Mouse (Mus musculus) adipocyte (in vitro differentiated cells): ENCODE data around the gene Ncapd2.

Experiments used
- DNase-seq: peaks from one replicate; pipeline ENCODE4 v3.0.0-alpha.2; 2016; ENCODE audit warnings: low spot score

Gene Ncapd2

DNA sequence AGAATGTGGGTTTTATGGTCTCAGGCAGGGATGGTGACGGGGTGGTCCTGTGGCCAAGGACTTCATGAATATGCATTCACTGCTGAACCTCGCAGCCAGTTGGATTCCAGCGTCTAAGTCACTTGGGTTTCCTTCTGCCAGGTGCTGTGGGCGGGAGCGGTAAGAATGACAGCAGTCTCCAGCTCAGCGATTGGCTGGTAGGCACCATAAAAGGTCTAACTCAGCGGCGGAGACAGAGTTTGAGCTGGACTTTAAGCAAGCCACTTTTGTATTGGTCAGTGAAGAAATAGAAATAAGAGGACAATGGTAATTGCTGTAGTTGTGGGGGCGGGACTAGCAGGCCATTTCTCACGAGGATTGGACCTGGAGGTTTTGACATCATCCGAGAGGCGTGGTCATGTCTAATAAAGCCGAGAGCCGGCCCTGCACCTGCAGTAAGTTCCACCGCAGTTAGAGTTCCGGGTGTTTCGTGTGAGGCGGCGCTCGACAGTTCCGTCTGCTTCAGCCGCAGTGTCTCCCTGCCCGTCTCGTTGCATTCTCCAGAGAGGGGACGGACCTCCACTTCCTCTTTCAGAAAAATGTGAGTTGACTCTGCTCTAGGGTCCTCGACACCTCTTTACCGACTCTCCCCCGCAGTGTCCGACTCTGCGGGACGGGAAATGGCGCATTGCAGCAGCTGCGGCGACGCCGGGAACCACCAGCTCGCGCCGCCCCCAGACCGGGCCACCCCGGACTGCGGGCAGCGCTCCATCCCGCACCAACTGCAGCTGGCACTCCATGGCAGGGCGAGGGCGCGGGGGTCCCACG is 23.9 kb upstream of the Ncapd2 start, which contains the start of gene Vamp1:
TSS of gene Vamp1 (plus strand) at position 404 of the 807 bp plus-strand sequence.
- peak; percentile 97 for DNase-seq

DNA sequence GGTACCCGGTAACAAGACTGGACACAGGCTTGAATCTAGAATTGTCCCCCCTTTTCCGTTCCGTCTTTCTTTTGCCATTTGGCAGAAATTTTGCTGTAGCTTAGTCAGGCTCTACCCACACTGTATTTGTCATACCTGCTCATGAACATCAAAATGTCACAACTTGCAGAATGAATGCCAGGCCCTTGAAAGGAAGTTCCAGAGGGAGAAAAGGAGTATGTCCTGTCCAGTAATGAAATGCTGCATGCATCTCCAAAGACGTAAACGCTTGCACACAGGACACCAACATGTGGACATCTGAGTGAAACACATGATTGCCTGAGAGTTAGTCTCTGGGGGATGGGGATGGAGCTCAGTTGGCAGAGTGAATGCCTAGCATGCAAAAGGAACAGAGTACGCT is 22.2 kb upstream of the Ncapd2 start:
- no peak for DNase-seq

DNA sequence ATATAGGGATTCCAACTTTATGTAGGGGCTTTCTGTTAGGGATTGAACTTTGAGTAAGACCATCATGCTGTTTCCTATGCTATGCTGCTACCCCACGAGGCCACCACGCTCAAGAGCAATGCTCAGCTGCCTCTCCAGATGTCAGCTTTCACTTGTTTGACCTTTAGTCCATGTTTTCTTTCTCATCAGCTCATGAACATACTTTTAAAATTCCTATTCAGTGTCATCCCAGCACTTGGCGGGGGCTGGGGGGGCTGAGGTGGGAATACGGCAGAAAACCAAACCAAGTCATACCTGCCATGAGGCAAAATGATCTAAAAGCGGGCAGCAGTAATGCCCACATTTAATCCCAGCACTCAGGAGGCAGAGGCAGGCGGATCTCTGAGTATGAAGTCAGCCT is 21.6 kb upstream of the Ncapd2 start:
- DNase-seq, result no peak

DNA sequence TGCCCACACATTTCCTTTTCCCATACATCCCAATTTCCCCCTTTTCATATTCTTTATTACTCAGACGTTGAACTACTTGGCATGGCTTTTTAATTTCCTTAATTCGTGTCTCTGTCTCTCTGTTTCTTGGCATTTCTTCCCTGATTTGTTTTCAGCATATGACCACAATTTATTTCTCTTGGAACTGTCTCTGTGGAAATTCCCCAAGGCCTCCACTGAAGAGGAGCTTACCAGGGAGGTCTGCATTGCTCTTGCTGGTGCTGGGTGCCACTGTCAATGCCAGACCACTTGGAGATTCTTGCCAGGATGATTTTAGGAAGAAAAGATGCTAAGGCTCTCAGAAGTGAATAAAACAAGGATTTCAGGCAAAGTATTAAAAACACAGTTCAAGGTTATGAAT is 21.1 kb upstream of the Ncapd2 start:
- DNase-seq, result peak; percentile 57

DNA sequence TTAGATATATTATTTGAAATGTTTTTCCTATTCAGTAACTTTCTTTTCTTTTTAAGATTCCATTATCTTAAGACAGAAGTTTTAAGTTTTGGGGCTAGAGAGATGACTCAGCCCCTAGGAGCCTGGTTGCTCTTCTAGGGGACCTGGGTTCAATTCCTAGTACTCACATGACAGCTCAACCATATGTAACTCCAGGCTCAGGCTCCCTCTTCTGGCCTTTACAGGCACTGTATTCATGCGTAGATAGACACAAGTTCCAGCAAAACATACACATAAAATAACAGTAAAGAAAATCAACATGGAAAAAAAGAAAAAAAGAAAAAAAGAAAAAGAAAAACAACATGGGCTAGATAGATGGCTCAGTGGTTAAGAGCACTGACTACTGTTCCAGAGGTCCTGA is 18.9 kb upstream of the Ncapd2 start:
- DNase-seq, result no peak

DNA sequence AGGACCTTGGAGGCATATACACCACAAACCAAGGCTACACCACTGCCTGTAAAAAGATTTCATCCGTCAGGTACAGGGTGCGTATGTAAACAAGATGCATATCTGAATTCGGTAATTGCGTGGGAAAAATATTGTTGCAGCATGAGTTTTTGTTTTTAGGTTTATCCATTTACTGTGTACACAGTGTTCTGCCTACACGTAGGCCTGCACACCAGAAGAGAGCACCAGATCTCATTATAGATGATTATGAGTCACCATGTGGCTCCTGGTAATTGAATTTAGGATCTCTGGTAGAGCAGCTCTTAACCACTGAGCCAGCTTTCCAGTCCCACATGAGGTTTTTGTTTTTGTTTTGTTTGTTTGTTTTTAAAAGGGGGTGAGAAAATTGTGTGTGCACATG is 5.7 kb upstream of the Ncapd2 start:
- DNase-seq, result no peak

DNA sequence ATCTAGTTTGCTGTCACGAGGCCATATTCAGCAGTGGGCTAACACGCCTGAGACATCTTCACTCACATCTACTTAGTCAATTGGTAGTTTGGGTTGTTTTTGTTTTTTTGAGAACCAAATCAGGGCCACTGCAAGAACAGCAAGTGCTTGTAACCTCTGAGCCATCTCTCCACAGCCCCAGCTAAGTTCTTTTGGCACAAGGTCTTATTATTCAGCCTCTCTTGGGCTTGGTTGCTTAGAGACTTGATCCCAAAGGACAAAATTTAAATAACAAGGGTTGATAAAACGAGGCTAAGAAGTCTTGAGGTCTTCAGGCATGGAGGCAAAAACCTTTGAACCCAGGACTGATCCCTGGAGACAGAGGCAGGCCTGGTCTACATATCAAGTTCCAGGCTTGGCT is 4.8 kb upstream of the Ncapd2 start:
- DNase-seq, result peak; percentile 67

DNA sequence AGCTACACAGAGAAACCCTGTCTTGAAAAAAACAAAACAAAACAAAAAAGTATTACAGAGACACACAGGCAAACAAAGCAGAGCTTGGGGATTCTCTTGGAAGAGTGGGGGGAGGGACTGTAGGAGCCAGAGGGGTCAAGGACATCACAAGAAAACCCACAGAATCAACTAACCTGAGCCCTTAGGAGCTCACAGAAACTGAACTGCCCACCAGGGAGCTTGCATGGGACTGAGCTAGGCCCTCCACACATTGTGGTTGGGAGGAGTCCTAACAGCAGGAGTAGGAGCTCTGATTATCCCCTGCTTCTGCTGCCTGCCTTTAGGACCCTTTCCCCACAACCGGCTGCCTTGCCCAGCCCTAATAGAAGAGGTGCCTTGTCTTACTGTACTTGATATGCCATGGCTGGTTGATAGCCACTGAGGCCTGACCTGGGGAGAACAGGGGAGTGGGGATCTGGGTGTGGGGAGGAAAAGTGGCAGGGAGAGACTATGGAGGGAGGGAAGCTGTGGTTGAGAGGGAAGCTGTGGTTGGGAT is 4.1 kb upstream of the Ncapd2 start:
- DNase-seq, result no peak

DNA sequence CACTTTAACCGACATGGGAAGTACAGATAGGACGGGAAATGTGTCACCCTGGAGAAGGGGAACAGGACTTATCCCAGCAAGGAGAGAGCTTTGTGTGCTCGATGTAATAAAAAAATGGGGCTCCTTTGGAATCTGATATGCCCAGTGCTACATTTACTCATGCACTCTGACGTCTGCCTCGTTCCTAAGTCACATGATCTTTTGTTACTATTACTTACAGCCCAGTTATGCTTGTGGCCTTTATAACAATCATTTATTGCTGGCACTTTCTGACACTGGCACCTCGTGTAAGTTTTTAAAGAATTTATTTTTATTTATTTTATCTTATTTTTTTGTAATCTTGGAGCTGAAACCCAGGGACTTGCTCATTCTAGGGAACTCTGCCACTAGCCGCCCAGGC is 1.9 kb upstream of the Ncapd2 start:
- DNase-seq, result peak; percentile 50

DNA sequence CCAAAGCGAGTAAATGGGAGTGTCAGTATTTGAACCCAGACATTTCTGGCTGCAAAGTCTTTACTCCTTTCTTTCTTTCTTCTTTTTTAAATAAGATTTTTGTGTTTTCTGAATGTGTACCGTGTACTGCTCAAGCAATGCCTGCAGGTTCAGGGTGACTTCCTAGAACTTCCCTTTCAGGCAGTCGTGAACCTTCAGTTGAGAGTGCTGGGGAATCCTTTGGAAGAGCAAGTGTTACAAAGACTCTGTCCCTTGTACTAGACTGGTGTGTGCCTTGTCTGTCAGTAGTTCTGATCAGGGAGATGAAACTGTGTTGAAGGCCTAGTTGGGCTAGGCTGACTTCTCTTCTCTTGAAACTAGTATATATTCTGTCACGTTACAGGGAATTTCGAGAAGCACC is 1.3 kb upstream of the Ncapd2 start:
- DNase-seq, result peak; percentile 48

DNA sequence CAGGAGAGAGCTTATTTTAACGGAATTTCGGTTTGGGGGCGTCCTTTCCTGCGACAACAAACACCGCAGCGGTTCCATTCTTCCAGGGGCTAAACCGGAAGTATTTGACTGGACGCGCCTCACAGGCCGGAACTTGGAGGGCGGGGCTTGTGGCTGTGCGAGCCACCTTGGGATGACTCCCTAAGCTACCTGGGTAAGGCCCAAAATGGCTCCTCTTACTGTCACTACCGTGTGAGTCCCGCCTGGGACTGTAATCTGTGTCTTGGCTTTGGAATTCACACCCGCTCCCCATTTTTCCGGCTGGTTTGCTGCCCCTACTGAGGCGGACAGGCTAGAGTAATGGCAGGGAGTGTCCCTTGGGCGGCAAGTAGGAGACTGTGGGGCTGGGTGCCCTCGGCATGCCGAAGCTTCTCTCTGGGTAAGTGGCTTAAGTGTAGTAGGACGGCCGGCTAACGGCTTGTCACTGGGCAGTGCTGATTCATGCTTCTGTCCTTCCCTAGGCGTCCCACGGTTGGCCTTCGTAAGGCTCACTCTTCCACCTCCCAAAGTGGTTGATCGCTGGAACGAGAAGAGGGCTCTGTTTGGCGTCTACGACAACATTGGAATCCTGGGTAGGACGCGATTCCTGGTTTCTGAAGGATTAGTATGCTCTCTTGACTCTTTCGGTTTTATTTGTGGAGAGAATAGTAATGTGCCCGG is 664 bp upstream of the Ncapd2 start:
- peak; percentile 98 for DNase-seq

DNA sequence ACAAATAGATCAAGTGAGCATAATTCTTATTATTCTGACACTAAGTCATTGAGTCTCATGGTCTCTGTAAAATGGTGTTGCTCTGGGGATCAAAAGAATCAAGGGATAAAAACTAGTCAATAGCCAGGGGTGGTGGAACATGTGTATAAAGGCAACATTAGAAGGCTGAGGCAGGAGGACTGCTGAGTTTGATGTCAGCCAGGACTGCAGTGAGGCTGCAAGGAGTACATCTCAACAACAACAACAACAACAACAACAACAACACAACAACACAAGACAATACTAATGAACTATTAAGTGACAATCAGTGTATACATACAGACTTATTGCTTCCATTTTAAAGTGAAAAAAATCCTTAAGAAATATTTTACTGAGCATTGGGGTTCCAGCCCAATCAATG is 685 bp downstream of the Ncapd2 start:
- no peak for DNase-seq

DNA sequence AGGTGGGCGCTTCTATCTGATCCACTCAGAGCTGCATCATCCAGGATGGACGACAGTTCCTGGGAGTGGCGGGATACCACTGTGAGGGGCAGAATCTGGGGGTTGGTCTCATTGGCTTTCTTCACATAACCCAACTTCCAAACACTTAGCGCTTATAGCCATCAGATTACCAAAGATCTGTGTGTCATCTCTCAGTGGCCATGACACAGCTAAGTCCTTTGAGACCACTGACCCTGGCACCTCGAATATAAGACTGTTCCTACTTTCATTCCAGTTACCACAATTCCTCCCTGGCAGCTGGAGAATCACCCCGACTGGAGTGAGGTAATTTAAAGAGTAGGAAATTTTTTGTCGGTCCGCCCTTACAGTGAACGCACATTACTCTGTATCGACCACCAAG is 5.3 kb downstream of the Ncapd2 start:
- DNase-seq, result no peak

DNA sequence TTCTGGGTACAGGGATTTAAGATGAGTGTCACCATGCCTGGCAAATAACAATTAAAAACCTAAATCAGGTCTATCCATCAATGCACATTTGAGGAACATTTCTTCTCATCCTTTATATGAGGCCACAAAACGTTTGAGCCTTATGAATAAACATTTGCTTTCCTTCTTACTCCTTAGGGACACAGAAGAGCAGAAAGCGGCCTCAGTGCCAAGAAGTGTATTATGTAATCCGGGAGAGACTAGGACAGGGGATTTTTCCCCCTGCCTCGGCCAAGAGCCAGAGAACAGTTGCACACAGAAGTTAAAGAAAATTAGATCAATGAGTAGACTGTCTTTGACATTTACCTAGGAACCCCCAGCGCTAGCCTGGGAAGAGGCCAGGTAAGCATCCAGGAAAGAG is 9.4 kb downstream of the Ncapd2 start:
- peak; percentile 88 for DNase-seq

DNA sequence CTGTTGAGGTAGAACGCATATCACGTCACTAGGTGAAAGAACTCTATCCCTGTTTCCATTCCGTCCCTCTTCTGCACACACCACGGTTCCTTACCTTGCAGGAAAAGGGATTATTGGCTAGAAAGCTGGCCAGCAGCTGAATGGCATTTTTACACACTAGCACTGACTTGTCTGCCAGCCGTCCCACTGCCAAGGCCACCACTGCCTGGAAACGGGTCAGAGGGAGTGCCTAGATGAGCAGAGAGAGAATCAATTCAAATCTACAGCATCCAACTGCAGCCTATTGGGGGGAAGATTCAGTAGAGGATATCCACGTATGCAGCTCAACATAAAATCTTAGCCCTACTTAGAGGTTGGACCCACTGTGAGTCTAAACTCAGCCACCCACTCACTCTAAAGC is 11.9 kb downstream of the Ncapd2 start:
- peak; percentile 76 for DNase-seq

DNA sequence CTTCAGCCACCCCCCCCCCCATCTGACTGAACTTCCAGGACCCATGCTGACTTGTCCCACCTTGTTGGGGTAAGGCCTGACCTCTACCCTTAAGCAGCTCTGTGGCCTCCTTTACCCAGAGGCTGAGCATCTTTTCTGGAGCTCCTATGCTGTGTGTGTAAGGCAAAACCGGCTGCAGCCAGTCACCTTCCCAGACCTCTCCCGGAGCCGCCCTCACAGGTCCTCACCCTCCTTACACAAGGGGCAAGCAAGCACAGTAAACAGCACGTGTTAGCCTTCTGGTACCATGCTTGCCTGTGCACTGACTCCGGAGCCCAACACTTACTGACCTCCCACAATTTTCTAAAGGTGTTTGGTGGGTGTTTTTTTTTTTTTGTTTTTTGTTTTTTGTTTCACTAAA is 16.0 kb downstream of the Ncapd2 start:
- no peak for DNase-seq

DNA sequence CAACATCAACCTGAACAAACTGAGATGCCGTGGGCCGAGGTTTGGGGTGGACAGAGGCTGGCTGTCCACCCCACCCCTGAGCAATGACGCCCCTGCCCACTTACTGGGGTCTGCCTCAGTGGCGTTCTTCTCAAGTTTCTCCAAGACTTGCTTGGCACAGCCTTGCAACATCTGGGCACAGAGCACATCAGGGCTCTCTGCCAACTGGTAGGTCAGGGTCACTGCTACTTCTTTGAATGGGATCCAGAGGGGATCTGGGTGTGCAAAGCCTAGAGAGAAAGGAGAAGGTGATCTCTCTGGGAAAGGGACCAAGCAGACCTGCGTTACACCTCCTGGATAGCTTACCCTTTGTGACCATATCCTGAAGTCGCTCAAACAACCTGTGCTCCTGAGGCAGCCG is 18.2 kb downstream of the Ncapd2 start:
- DNase-seq, result peak; percentile 75

DNA sequence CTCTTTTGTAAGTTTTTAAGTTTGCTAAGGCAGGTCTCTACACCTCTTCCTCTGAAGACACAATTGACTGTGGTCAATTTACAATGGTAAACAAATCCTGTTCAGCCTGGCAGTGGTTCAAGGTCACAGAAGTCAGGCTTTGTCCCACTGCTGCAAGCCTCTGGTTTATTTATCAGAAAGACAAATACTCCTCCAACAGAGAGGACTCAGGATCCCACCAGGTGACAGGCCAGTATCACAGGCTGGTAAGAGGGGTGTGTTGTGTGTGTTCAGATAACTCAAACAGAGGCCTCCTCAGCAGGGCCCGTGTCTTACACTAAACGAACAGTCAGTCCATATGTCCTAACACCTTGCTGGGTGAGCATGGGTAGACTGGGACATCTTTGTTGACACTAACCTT is 19.0 kb downstream of the Ncapd2 start:
- DNase-seq, result no peak

DNA sequence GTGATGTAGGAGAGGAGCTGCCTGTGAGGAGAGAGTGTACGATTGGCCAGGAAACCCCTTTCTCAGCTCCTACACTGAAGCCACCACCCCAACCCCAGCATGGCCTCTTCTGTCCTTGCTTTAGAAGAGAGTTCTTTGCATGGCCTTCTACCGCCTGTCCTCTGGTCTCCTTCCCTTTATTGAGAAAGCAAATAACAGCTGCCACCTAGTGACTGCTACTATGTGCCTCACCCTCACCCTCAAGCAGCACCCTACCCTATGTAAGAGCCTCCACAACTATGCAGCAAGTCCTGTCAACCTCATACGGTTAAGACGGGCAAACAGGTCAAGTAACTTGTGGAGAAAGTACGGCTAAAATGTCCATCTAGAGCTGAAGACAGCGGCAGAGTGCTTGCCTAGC is 21.3 kb downstream of the Ncapd2 start:
- DNase-seq, result peak; percentile 47

DNA sequence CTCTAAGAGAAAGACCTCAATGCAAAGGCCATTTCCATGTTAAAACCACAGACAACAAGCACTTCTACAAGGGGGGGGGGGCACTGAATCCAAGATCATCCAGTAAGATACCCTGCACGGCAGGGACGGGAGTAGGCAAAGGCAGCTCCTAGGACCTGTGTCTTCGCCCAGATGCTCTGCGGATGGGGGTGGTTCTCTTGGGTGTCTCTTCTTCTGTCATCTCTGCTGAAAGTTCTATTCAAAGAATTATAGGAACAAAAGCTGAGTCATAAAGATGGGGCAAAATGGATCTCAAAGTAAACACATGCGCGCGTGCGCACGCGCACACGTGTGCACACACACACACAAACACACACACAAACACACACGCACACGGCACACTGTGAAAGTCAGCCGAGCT is 23.4 kb downstream of the Ncapd2 start:
- DNase-seq, result no peak

DNA sequence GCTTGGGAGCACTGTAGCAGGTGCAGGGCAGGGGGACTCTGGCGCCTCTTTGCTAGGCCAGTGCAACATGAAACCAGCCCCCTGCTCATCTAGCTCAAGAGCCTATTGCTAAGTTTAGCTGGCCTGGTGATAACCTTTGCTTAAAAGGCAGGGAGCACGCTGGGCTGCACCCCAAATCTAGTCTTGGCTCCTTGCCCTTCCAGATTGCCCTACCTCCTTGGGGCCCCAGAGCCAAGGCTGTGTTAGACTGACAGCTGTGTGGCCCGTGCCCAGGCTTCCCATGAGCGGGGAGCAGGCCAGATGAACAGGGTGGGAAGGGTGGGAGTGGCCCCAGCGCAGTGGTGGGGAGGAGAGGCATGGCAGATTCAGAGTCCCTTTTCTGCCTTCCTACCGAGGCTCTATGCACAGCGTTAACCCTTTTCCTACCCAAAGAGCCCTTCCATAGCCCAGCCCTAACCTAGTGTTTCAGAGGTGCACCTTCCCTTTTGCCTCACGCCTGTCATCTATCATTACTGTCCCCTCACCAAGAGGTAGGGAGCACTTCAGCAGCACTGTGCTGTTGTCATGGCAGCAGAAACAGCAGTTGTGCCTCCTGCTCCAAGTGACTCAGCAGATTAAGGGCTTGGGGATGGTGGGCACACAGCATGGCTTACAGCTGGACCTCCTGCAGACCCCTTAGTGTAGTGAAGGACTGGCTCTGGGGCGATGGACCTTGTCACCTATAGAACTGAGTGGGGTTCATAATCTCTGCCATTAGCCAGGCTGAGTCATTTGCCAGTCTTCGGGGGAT is 24.4 kb downstream of the Ncapd2 start:
- DNase-seq, result peak; percentile 72

DNA sequence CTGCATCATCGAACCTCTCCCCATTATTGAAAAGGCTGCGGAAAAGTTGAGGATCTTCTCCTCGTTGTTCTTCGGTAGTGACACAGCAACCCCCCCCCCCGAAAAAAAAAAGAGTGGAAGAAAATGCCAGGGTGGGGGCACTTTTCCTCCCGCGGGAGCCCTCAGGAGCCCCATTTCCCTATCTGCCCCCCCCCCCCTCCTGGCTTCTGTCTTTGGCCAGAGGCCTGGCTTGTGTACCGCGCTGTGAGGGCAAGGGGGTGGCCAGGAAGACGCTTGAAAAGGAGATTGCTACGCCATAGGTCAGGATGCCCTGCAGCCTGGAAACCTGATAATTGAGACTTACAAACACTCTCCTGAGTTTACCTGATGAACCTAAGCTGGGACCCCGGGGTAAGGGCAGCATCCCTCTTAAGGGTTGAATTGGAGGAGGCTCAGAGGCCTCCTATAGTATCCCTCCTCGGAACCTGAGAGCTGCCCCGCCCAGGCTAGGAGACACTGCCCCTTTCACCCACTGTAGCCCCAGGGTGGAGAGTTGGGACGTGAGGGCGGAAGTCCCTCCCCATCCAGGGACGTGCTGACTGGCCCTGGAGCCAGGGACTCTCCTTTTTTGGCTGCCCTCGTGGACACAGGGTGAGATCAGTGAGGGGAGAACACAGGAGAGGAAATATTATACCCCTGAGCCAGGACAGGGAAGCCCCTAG is 25.3 kb downstream of the Ncapd2 start, which contains the start of gene Gapdh:
TSS of gene Gapdh (minus strand) at position 417 of the 701 bp plus-strand sequence.
- DNase-seq, result peak; percentile 97
